Mouse (Mus musculus): Measurements from ENCODE around the gene Pcca.

GRCm38 (mm10) chr14:122888480-122888872 lies 354.4 kb downstream of the Pcca start:
- TF ChIP-seq POLR2A (IDR thresholded peaks at IDR 0.05; ENCODE audit: insufficient read depth, low read length) (no peak), CTCF (IDR thresholded peaks at IDR 0.05; ENCODE audit: low read depth, low read length) (no peak)

Data from ES-Bruce4 (cell line).